ENCODE assay signal across 11 mouse cellular contexts in the genomic region with DNA sequence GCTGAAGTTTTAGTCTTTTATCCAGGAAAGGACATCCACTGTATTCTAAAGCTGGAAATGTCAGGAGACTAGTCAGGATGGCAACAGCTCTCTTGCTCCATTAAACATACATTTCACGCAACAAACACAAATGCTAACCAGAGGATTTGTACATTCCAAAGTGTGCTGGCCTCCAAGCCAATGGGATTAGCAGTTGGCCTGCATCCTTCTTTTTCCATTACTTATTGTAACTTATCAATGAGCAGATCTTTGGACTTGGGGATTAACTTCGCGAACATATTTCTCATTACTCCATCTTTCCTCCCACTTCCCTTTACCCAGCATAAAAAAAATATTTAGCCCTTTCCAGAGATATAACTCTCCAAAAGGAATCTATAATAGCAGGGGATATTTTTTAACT.
"Had no signal": no experiment of that assay in that cellular context is flagged by ENCODE, and none has a peak within 500 bp of the region (broad histone marks: within the 10 kb centered on the region; RNA-seq: fewer than 3 reads in every experiment).

No protein-coding gene starts in this region.

- DNase-seq: liver; liver, embryonic 13.5 days; liver, postnatal 0 days; lung, adult 18-20 months; lung, adult 2 months; lung, embryonic 14.5 days; lung, postnatal 10 days; lung, postnatal 14 days; lung, postnatal 36 days; lung, postnatal 4 days; midbrain, embryonic 14.5 days had no signal
